Mouse (Mus musculus) liver, adult 2 months (tissue): ENCODE data around the gene Hes7.
A peak's percentile ranks its signal among the peaks of the same experiment; 100 is the strongest.

Experiments used
- CTCF ChIP-seq: fragments of 200-500 bp; IDR thresholded peaks from 2 replicates; pipeline ENCODE4 v1.5.1; 2011; ENCODE audit warnings: low read depth, low read length, control low read depth
- POLR2A ChIP-seq: fragments of 200-500 bp; IDR thresholded peaks from 2 replicates; pipeline ENCODE4 v1.6.1; 2011; ENCODE audit warnings: low read length, control low read depth; ENCODE audit not compliant: insufficient read depth; ENCODE audit errors: extremely low read depth

DNA sequence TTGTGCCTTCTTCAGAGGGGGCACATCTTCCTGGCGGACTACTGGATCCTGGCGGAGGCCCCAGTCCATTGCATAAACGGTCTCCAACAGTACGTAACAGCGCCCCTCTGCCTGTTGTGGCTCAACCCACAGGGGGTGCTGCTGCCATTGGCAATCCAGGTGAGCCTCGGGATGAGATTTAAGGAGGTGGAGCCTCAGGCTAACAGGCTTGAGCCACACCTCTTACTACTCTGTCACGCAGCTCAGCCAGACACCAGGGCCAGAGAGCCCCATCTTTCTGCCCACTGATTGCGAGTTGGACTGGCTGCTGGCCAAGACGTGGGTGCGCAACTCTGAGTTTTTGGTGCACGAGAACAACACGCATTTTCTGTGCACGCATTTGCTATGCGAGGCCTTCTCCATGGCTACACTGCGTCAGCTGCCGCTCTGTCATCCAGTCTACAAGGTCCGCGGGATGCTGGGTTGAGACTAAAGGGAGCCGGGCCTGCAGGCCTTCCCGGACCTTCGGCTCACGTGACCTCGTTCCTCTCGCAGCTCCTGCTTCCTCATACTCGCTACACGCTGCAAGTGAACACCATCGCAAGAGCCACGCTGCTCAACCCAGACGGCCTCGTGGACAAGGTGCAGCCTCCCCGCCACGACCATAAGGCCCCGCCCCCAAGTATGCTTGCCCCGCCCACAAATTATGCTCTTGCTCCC lies 13.9 kb downstream of the Hes7 start:
- TF ChIP-seq CTCF, result peak; percentile 46
- no peak for TF ChIP-seq POLR2A
